Mouse (Mus musculus) spleen, postnatal 10 days (tissue): Measurements from ENCODE around the gene Senp5.
"Not testable (repeated sequence)": the region's sequence is repeated elsewhere in the genome, so short reads cannot be mapped to it uniquely, and the experiment has no call there.

Experiments
- DNase-seq, 2 experiments: peaks; one replicate each; pipeline ENCODE4 v3.0.0; 2021 to 2022; ENCODE audit warnings: low spot score in 2 of 2

Gene Senp5

GRCm38 (mm10) chr16:32002509-32003477, at the start of gene Senp5:
Gene Senp5, minus strand, starts transcription at chr16:32003287.
- DNase-seq: peak; percentile 82 to 95

- no peak for DNase-seq
Measured at GRCm38 (mm10) chr16:32042367-32042766, 39.3 kb upstream of the Senp5 start.

DNA sequence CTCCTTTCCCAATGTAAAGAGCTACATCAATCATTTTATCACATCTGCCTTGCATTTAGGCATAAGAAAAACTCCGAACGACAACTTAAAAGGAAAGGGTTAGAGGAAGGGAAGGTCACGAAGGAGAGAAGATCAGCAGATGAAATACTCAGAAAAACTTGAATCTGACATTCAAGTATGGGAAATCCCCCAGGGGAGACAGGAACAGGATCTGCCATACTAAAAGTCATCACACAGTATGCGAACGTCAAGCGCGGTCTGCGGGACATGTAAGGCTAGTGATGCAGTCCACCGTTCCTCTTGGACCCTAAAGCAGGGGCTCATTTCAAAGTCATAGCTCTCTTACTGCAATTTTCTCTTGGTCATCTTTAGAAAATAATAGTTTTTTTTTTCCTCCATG, 16.6 kb upstream of the Senp5 start:
- no peak for DNase-seq

DNA sequence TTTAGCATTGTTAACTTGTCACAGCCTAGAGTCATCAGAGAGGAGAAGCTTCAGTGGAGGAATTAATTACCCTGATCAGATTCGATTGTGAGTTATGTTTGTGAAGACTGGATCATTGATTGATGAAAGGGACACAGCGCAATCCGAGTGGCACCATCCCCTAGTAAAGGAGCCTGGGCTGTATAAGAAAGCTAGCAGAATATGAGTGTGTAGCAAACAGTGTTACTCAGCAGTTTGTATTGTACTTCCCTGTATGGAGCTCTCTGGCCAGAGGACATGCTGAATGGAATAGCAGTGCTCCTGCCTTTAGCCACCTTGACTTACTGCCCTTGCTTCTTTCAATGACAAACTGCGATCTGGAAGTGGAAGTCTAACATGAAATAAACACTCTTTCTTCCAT, 7.2 kb upstream of the Senp5 start:
- no peak for DNase-seq

GRCm38 (mm10) chr16:32009913-32010312, 6.8 kb upstream of the Senp5 start:
- DNase-seq: no peak

DNA sequence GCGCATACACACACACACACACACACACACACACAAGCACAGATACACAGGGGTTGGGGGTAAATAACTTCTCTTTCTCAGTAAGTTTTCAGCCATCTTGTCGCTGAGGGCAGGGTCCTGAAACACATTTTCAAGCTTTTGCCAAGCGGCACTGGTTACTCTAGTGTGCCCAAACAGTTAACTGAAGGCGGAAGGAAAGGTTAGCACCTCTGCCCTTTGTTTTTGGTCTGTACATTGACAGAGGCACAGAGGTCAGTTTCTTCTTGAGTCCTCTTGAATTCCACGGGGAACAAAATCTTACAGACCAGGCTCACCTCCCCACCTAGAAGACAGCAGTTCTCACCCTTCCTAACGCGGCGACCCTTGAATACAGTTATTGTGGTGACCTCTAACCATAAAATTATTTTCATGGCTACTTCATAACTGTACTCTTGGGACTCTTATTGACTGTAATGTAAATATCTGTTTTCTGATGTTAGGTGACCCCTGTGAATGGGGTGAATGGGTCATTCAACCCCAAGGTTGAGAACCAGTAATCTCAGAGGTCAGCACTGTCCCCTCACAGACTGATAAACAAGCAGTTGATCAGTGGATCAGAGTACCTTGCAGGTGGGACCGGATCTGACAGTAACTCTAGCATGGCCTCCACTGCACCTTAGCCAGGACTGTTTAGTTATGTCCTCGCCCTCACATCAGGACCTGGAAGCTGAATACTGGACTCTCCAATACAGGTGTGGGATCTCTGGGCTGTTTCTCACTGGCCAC, 5.6 kb upstream of the Senp5 start:
- DNase-seq: no peak

- DNase-seq: no peak
Measured at GRCm38 (mm10) chr16:32004731-32005130, 1.6 kb upstream of the Senp5 start.

- no peak for DNase-seq
Measured at GRCm38 (mm10) chr16:31996371-31996770, 6.7 kb downstream of the Senp5 start.

- DNase-seq: no peak
Measured at GRCm38 (mm10) chr16:31993946-31994345, 9.1 kb downstream of the Senp5 start.

DNA sequence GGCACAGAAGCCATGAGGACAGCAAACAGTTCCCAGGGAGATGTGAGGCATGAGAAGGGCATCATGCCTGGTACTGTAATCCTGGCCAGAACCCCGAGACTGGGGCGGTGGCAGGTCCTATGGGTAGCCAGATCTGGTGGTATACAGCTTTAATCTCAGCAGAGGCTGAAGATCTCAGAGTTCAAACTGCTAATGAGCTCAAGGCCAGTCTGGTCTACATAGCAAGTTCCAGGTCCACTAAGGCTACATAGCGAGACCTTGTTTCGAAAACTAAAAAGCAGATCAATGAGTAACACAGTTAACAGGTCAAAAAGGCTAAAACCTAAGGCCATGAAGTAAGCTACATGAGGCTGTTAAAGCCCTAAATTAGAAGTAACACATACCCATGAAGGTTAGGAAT, 9.9 kb downstream of the Senp5 start:
- DNase-seq: no peak

GRCm38 (mm10) chr16:31992039-31992438, 11.0 kb downstream of the Senp5 start:
- DNase-seq: peak in 1 of 2 experiments; percentile 27

GRCm38 (mm10) chr16:31980946-31981345, 22.1 kb downstream of the Senp5 start:
- DNase-seq: no peak

- no peak for DNase-seq
Measured at GRCm38 (mm10) chr16:31979501-31979900, 23.6 kb downstream of the Senp5 start.

- DNase-seq: no peak
Measured at GRCm38 (mm10) chr16:31975258-31975657, 27.8 kb downstream of the Senp5 start.

GRCm38 (mm10) chr16:31963224-31963623, 39.9 kb downstream of the Senp5 start:
- DNase-seq: no peak

- DNase-seq: peak; percentile 95 to 97
Measured at GRCm38 (mm10) chr16:31948345-31948774, 54.7 kb downstream of the Senp5 start, which contains the start of the genes 0610012G03Rik and Ncbp2. Gene 0610012G03Rik, minus strand, starts transcription at chr16:31948494. Gene Ncbp2, plus strand, starts transcription at chr16:31948513.

DNA sequence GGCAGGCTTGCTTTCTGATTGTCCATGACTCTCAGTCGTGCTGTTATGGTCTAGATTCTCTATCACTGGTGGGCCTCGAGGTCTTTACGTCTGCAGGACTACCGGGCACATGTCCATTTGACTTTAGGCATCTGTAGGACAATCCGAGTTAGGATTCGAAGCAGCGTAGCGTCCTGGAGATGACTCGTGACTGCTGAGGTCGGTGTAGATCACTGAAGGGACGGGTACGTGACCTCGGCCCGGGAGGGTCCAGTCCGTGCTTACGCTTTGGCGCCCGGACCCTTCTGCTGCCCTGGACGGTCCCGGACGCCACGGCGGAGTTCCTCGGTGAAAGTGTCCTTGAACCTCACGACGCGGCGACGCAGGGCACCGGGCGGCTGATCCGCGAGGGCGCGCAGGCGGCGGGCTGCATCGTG, 55.2 kb downstream of the Senp5 start:
- DNase-seq: no peak

DNA sequence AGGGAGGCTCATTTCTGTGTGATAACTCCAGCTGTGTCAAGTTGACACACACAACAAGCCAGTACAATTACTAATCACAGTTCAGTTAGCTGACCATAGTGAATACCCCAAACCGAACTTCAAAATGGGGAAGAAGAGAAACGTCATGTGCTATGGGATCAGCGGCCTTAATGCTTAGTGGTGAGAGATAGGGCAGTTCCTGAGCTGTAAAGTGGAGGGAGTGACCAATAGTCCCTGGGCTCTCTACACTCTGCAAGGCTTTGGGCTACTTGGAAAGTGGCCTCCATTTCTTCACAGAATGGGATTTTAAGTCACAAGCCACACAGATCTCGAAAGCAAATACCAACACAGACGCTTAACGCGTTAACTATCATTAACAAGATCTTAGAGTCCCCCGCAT, 55.8 kb downstream of the Senp5 start:
- no peak for DNase-seq

DNA sequence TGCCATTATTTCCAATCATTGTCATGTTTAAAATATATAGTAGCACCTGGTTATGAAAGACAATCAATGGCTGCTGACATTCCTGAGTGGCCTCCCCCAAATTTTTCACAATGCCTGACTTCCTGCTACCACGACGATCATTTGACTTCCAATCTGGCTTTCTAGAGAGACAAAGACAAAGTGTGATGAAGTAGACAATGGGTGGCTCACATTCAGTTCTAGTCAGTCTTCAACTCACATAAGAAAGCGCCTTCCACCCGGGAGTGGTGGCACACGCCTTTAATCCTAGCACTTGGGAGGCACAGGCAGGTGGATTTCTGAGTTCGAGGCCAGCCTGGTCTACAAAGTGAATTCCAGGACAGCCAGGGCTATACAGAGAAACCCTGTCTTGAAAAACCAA, 57.1 kb downstream of the Senp5 start:
- not testable (repeated sequence) for DNase-seq

GRCm38 (mm10) chr16:31945372-31945771, 57.7 kb downstream of the Senp5 start:
- no peak for DNase-seq

GRCm38 (mm10) chr16:31944698-31945255, 58.3 kb downstream of the Senp5 start:
- DNase-seq: no peak

GRCm38 (mm10) chr16:31943980-31944379, 59.1 kb downstream of the Senp5 start:
- peak; percentile 63 to 86 for DNase-seq
